Mouse (Mus musculus) heart, embryonic 12.5 days (tissue): ENCODE measurements at regions not wholly inside any gene's neighbourhood (a gene's known extent, or its start where the extent isn't known, plus 50 kb on each side); places are given as distances from the start of the nearest gene placed in this dataset.
"Not testable (repeated sequence)": the region's sequence is repeated elsewhere in the genome, so short reads cannot be mapped to it uniquely, and the experiment has no call there.

Experiments
- ATAC-seq: fragments of 200-750 bp; cut with Nextera tagmentation; 2 replicates; pipeline ENCODE4 v1.8.0; 2017; ENCODE audit warnings: moderate TSS enrichment, moderate library complexity; ENCODE audit not compliant: insufficient number of reproducible peaks, low FRiP score
- H3K27ac ChIP-seq: fragments of 300-500 bp; sonication (generic); 2 replicates; pipeline ENCODE4 v1.5.1; 2016; ENCODE audit warnings: mild to moderate bottlenecking, moderate library complexity; ENCODE audit not compliant: poor library complexity, severe bottlenecking
- H3K27me3 ChIP-seq: fragments of 300-500 bp; sonication (generic); replicated peaks from 2 replicates; pipeline ENCODE4 v1.6.1; 2016; ENCODE audit warnings: mild to moderate bottlenecking, moderate library complexity
- H3K36me3 ChIP-seq: fragments of 300-500 bp; sonication (generic); 2 replicates; pipeline ENCODE4 v1.6.1; 2016; ENCODE audit warnings: mild to moderate bottlenecking, moderate library complexity
- H3K4me1 ChIP-seq: fragments of 300-500 bp; sonication (generic); replicated peaks from 2 replicates; pipeline ENCODE4 v1.6.1; 2016; ENCODE audit warnings: mild to moderate bottlenecking
- H3K4me2 ChIP-seq: fragments of 300-500 bp; sonication (generic); 2 replicates; pipeline ENCODE4 v1.6.1; 2016; ENCODE audit warnings: mild to moderate bottlenecking, moderate library complexity
- H3K4me3 ChIP-seq: fragments of 300-500 bp; sonication (generic); 2 replicates; pipeline ENCODE4 v1.5.1; 2016; ENCODE audit warnings: mild to moderate bottlenecking
- H3K9ac ChIP-seq: fragments of 300-500 bp; sonication (generic); 2 replicates; pipeline ENCODE4 v1.6.1; 2016; ENCODE audit warnings: mild to moderate bottlenecking, moderate library complexity
- H3K9me3 ChIP-seq: fragments of 300-500 bp; sonication (generic); replicated peaks from 2 replicates; pipeline ENCODE4 v1.6.1; 2016; ENCODE audit warnings: mild to moderate bottlenecking, moderate library complexity
- WGBS: fragments of 180-500 bp; shearing (Covaris S2); methylation state at CpG from one replicate; pipeline ENCODE4 v1.1.7; 2016; 5-methylcytosine and 5-hydroxymethylcytosine counted together

- WGBS: 89% methylated on average over 3 of the region's 3 CpGs
- H3K4me1 ChIP-seq: no peaks in the 10 kb centered on the region
- ATAC-seq: no peak
- H3K9ac ChIP-seq: no peak overlapping the region
- no peak overlapping the region for H3K4me2 ChIP-seq
- H3K4me3 ChIP-seq: no peak overlapping the region
- no peaks in the 10 kb centered on the region for H3K36me3 ChIP-seq
- no peaks in the 10 kb centered on the region for H3K9me3 ChIP-seq
- no peaks in the 10 kb centered on the region; the same call in 1 of the 2 replicates for H3K27me3 ChIP-seq
- H3K27ac ChIP-seq: no peak overlapping the region
Measured at GRCm38 (mm10) chr7:96024048-96024447, 147.0 kb upstream of the Tenm4 start.

- H3K27ac ChIP-seq: no peak overlapping the region
- no peaks in the 10 kb centered on the region for H3K9me3 ChIP-seq
- H3K27me3 ChIP-seq: no peaks in the 10 kb centered on the region
- H3K4me1 ChIP-seq: no peaks in the 10 kb centered on the region
- no peak overlapping the region for H3K4me3 ChIP-seq
- ATAC-seq: no peak
- H3K36me3 ChIP-seq: no peaks in the 10 kb centered on the region
- WGBS: 74% methylated on average over 6 of the region's 6 CpGs
- no peak overlapping the region for H3K9ac ChIP-seq
- H3K4me2 ChIP-seq: no peak overlapping the region
Measured at GRCm38 (mm10) chr7:96026781-96027418, 144.1 kb upstream of the Tenm4 start.

GRCm38 (mm10) chr7:96033636-96034035, 137.4 kb upstream of the Tenm4 start:
- H3K27me3 ChIP-seq: no peaks in the 10 kb centered on the region
- no peak overlapping the region for H3K4me2 ChIP-seq
- H3K4me1 ChIP-seq: no peaks in the 10 kb centered on the region
- H3K9ac ChIP-seq: no peak overlapping the region
- 87% methylated on average over 4 of the region's 4 CpGs for WGBS
- no peak overlapping the region for H3K4me3 ChIP-seq
- H3K9me3 ChIP-seq: no peaks in the 10 kb centered on the region
- H3K27ac ChIP-seq: no peak overlapping the region
- no peak for ATAC-seq
- no peaks in the 10 kb centered on the region for H3K36me3 ChIP-seq

- H3K4me1 ChIP-seq: no peaks in the 10 kb centered on the region
- ATAC-seq: no peak
- H3K27ac ChIP-seq: no peak overlapping the region
- H3K9me3 ChIP-seq: no peaks in the 10 kb centered on the region
- H3K36me3 ChIP-seq: no peaks in the 10 kb centered on the region
- no peak overlapping the region for H3K4me2 ChIP-seq
- H3K27me3 ChIP-seq: no peaks in the 10 kb centered on the region
- whole genome bisulfite sequencing: 59% methylated on average over 2 of the region's 2 CpGs
- H3K9ac ChIP-seq: no peak overlapping the region
- H3K4me3 ChIP-seq: no peak overlapping the region
Measured at GRCm38 (mm10) chr7:96035456-96035855, 135.6 kb upstream of the Tenm4 start.

- 60% methylated on average over 6 of the region's 6 CpGs for WGBS
- H3K9me3 ChIP-seq: peaks cover 3% of the 10 kb centered on the region
- H3K27ac ChIP-seq: no peak overlapping the region
- no peak overlapping the region for H3K4me2 ChIP-seq
- no peaks in the 10 kb centered on the region for H3K36me3 ChIP-seq
- H3K4me3 ChIP-seq: no peak overlapping the region
- no peaks in the 10 kb centered on the region for H3K4me1 ChIP-seq
- H3K9ac ChIP-seq: no peak overlapping the region
- no peak for ATAC-seq
- H3K27me3 ChIP-seq: no peaks in the 10 kb centered on the region
Measured at GRCm38 (mm10) chr7:96039628-96040027, 131.4 kb upstream of the Tenm4 start.

GRCm38 (mm10) chr7:96041806-96042205, 129.2 kb upstream of the Tenm4 start:
- 50% methylated on average over 4 of the region's 4 CpGs for WGBS
- Histone ChIP-seq H3K9ac (no peak overlapping the region), H3K27ac (no peak overlapping the region), H3K36me3 (no peaks in the 10 kb centered on the region), H3K4me3 (no peak overlapping the region), H3K4me2 (no peak overlapping the region), H3K9me3 (peaks cover 5% of the 10 kb centered on the region), H3K4me1 (no peaks in the 10 kb centered on the region), H3K27me3 (no peaks in the 10 kb centered on the region)
- no peak for ATAC-seq

GRCm38 (mm10) chr7:96051631-96052030, 119.4 kb upstream of the Tenm4 start:
- 76% methylated on average over 1 of the region's 1 CpGs for WGBS
- H3K4me3 ChIP-seq: no peak overlapping the region

GRCm38 (mm10) chr7:96061599-96061998, 109.4 kb upstream of the Tenm4 start:
- not testable (repeated sequence) for H3K4me2 ChIP-seq, H3K9me3 ChIP-seq, H3K9ac ChIP-seq, H3K4me1 ChIP-seq, H3K27me3 ChIP-seq, ATAC-seq, H3K36me3 ChIP-seq, H3K27ac ChIP-seq, H3K4me3 ChIP-seq
- 27% methylated on average over 1 of the region's 1 CpGs for WGBS

More at GRCm38 (mm10) chr7:96051631-96052030, 119.4 kb upstream of the Tenm4 start:
- no peak overlapping the region for H3K9ac ChIP-seq
- no peaks in the 10 kb centered on the region for H3K27me3 ChIP-seq
- ATAC-seq: no peak
- H3K27ac ChIP-seq: no peak overlapping the region
- no peaks in the 10 kb centered on the region for H3K4me1 ChIP-seq
- no peaks in the 10 kb centered on the region; the same call in none of the 2 replicates for H3K9me3 ChIP-seq
- H3K4me2 ChIP-seq: no peak overlapping the region
- no peaks in the 10 kb centered on the region for H3K36me3 ChIP-seq

- Histone ChIP-seq H3K4me2 (no peak overlapping the region), H3K9me3 (no peaks in the 10 kb centered on the region), H3K4me1 (0 out of 2 replicates have a peak, but pooled peaks cover 5% of the 10 kb centered on the region), H3K27ac (no peak overlapping the region), H3K36me3 (no peaks in the 10 kb centered on the region), H3K4me3 (no peak overlapping the region), H3K9ac (no peak overlapping the region), H3K27me3 (no peaks in the 10 kb centered on the region)
- ATAC-seq: no peak
- WGBS: 76% methylated on average over 1 of the region's 1 CpGs
Measured at GRCm38 (mm10) chr7:96078511-96078910, 92.5 kb upstream of the Tenm4 start.

GRCm38 (mm10) chr7:96081676-96082075, 89.4 kb upstream of the Tenm4 start:
- no peak overlapping the region for H3K4me2 ChIP-seq
- no peaks in the 10 kb centered on the region for H3K9me3 ChIP-seq
- no peak for ATAC-seq
- H3K27me3 ChIP-seq: no peaks in the 10 kb centered on the region
- WGBS: 57% methylated on average over 4 of the region's 4 CpGs
- H3K9ac ChIP-seq: no peak overlapping the region
- H3K4me3 ChIP-seq: no peak overlapping the region
- H3K4me1 ChIP-seq: 0 out of 2 replicates have a peak, but pooled peaks cover 5% of the 10 kb centered on the region
- no peak overlapping the region for H3K27ac ChIP-seq
- H3K36me3 ChIP-seq: no peaks in the 10 kb centered on the region

- Histone ChIP-seq H3K27ac (no peak overlapping the region), H3K4me3 (no peak overlapping the region), H3K9me3 (no peaks in the 10 kb centered on the region), H3K9ac (no peak overlapping the region), H3K4me1 (no peaks in the 10 kb centered on the region), H3K4me2 (no peak overlapping the region), H3K36me3 (no peaks in the 10 kb centered on the region), H3K27me3 (no peaks in the 10 kb centered on the region)
- 69% methylated on average over 4 of the region's 4 CpGs for WGBS
- no peak for ATAC-seq
Measured at GRCm38 (mm10) chr7:96095185-96095584, 75.9 kb upstream of the Tenm4 start.

- Histone ChIP-seq H3K4me1 (no peaks in the 10 kb centered on the region), H3K9ac (no peak overlapping the region), H3K9me3 (no peaks in the 10 kb centered on the region), H3K4me3 (no peak overlapping the region), H3K4me2 (no peak overlapping the region), H3K36me3 (no peaks in the 10 kb centered on the region), H3K27ac (no peak overlapping the region), H3K27me3 (no peaks in the 10 kb centered on the region)
- 78% methylated on average over 3 of the region's 3 CpGs for WGBS
- ATAC-seq: no peak
Measured at GRCm38 (mm10) chr7:96095752-96096151, 75.3 kb upstream of the Tenm4 start.
